Mouse (Mus musculus) spleen, postnatal 4 days (tissue): ENCODE measurements around the gene Tbc1d2.
"Not testable (repeated sequence)": the region's sequence is repeated elsewhere in the genome, so short reads cannot be mapped to it uniquely, and the experiment has no call there.

Experiments
- DNase-seq, 2 experiments: peaks; one replicate each; pipeline ENCODE4 v3.0.0; 2022; ENCODE audit warnings: low spot score in 2 of 2

The Tbc1d2 gene

DNA sequence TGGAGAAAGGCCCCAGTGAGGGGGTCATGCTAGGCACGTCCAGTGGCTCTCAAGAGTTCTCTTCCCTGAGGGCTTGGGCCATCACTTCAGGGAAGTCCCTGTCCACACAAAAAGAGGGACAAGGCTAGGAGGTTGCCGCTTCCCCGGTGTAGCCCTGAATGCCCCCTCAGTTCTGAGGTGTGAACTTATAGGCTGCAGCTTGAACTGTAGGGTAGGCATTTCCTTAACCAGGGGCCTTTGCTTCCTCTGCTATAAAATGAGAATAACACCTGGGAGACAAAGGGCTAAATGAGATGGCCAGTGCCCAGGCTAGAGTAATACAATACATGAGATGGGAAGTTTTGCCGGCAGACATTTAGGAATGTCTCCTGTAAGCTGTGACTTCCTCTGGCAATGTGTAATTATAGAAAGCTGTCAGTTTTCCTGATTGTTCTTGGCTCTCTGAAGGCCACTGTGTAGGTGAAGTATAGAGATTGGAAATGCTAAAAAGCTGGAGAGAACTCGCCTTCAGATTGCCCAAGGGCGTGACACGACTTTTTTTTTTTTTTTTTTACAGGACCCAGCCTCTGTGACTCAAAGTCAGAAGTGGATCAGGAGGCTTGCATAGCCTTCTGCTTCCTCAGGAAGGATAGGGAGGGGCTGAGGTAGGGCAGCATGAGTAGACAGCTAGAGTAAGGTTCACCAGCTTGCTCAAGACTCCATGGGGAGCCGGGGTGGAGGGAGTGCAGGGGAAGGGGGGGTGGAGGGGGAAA is 6.9 kb downstream of the Tbc1d2 start:
- no peak for DNase-seq

DNA sequence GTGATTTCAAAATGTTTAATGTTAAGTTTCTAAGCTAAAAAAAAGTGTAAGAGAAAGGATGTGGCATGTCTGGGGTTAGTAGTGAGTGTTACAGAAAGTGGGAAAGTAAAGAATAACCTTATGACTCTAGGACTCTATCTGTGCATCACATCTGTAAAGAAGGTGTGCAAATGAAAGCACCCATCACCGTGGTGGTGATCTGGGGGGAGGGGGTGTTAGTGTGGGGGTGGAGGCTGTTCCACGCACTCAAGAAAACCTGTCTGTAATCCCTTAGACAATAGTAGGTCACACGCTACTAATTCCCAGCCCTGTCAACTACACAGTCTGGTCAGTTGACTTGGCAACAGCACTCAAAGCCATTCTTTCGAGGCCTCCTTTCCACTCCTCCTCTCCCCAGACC is 8.7 kb downstream of the Tbc1d2 start:
- no peak for DNase-seq

DNA sequence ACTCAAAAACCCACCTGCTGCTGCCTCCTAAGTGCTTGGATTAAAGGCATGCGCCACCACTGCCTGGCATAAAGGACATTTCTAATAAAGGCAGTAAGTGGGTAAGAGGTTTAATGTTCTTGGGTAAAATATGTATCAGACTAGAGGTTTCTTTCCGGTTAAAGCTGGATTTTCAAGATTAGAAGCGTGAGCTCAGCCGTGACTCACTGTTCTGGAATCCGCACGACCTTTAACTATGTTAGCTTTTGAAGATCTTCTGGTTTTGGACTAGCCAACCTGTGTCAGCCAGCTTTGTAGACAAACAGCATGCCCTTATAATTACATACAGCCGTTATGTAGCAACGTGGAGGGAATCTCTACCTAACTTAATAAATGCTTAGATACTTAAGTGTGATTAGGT is 10.1 kb downstream of the Tbc1d2 start:
- no peak for DNase-seq

DNA sequence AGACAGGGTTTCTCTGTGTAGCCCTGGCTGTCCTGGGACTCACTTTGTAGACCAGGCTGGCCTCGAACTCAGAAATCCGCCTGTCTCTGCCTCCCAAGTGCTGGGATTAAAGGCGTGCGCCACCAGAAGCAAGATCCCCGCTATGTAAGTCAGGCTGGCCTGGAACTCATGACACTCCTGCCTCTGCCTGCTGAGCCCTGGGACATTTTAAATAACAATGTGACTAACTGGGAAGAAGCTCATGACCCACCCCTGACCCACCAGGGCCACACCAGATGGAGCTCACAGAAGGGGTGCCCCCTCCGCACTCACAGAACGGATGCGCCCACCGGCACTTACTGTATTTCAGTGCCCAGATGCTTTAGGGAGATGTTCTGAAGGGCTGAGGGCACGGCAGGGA is 12.8 kb downstream of the Tbc1d2 start:
- not testable (repeated sequence) for DNase-seq

DNA sequence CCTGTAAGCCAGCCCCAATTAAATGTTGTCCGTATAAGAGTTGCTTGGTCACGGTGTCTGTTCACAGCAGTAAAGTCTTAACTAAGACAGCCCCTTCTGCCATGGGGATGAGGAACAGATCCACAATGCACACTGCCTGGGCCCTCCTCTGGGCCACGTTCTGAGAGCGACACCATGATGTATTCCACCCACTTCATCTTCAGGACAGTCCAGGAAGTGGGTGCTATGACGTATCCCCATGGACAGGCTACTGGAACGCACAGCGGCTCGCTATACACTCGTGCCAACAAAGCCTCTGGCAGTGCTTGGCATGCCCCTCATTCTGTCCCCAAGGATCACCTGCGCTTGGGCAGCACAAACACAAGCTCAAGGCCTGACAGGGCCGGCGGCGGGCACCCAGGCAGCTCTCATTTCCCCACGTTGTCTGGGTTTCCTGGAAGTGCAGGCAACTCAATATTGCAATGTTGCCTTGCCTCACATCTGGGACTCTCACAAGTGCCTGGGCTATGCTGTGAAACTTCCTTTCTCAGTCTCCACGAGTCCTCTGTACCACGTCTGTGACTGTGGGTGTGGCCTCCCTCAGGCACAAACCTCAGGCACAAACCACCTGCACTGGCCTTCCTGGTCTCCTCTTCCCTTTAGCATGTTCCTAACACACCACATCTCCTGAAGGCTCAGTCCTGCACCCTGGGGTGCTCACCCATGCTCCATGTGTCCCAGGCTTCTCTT is 14.1 kb downstream of the Tbc1d2 start:
- no peak for DNase-seq

DNA sequence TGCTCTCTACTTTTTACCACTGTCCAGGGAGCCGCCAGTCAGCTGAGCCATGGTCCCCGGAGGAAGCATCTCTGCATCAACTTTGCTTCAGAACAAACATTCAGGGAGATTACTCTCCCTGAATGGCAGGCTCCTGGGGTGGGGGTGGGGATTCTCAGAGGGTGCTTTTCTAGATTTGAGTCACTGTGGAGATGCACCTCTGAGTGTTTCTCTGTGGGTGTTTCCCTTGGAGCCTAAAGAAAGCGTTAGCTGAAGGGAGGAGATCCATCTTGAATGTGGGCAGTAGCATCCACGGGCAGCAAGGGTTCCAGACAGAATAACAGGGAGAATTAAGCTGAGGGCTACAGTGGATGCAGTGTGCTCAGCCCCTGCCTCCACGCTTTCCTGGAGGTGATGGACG is 15.1 kb downstream of the Tbc1d2 start:
- no peak for DNase-seq

DNA sequence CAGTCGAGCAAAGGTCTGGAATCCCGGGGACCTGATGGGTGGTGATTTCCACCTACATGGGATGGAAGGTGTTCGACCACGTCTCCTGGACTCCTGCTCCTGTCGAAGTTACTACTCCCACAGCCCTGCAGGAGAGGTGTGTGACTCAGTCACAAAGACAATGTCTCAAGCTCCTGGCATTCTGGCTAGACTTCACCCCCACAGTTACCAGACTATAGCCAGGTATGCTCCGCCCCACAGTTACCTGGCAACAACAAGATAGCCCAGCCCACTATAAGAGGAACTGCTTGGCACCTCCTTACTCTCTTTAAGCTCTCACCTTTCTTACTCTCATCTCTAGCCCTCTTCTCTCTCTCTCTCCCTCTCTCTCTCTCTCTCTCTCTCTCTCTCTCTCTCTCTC is 16.4 kb downstream of the Tbc1d2 start:
- not testable (repeated sequence) for DNase-seq

DNA sequence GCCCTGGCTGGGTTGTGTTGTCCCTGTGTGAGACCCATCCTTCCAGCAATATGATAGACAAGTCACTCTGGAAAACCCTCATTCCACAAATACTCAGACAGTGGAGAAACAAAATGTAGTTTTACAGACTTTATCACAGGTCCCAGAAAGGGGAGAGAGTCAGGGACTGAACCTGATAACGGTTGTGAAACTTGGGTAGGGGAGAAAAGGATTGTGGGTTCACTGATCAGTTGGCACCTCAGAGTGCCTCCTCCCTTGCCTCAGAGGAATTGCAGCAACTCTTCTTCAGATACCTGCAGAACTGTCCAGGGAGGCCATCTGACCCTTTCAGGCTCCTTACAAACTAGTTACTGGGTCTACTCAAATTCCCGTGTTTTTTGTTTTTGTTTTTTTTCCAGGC is 17.5 kb downstream of the Tbc1d2 start:
- DNase-seq, result no peak

DNA sequence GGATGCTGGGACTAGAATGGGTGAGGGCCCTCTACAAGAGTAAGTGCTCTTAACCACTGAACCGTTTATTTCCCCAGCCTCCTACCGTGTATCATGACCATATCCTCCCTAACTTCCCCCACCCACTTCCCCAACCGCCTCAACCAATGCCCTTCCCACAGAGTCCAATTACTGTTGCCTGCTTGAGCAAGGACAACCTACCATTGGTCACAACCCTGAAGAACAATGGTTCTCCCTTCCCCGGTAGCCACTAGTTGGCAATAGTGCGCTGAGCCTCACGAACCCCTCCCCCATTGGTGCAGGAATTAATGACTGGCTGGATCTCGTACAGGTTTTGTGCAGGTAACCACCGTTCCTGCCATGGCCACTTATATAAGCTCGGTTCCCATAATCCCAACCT is 19.6 kb downstream of the Tbc1d2 start:
- DNase-seq, result peak; percentile 56 to 79

DNA sequence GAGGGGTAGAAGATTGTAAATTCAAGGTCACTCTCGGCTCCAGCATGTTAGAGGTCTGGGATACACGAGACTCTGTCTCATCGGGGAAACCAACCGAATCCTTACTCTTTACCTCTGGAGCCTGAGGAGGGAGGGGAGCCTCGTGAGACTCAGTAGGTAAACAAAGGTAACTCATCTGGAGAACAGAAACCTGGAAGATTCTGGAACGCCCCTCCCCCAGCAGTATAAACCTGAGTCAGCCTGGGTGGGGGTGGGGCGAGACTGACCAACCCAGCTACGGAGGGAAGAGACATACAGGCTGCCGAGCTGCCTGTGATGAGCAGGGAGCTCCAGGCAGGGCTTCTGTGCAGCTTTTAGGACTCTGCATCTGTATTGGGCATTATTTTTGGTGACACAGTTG is 21.1 kb downstream of the Tbc1d2 start:
- DNase-seq, result no peak

DNA sequence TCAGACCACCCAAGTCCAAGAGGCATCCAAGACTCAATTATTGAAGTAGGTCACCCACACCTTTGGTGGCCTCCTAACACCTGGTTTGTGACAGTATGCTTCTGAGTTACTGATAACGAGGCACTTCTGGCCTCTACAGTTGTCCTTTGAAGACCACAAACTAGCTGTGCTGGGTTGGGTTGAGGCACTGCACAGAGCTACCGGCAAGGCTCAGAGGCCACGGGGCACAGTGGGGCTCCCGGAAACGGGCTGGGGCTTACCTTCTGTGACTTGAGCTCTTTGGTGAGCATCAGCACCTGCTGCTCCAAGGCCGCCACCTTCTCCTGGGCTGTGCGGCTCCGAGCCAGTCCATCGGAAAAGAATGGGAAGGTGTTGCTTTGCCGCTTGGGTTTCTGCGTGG is 21.9 kb downstream of the Tbc1d2 start:
- DNase-seq, result no peak

DNA sequence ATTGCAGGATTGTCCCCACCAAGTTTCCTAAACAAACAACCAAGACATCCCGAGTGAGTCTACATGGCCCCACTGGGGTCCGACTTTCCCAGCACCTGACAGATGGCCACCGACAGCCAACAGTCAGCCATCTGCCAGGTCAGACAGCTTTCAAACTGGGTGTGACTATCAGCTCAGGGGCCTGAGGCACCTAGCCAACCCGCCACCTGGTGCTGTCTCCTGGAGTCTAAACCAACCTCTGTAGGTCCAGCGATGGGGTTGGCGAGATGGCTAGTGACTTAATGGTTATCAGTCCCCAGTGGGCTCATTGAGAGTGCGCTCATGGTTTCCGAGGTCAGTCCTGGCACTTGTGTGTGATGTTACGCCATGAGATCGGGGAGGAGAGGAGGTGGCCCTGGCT is 24.9 kb downstream of the Tbc1d2 start:
- DNase-seq, result no peak

DNA sequence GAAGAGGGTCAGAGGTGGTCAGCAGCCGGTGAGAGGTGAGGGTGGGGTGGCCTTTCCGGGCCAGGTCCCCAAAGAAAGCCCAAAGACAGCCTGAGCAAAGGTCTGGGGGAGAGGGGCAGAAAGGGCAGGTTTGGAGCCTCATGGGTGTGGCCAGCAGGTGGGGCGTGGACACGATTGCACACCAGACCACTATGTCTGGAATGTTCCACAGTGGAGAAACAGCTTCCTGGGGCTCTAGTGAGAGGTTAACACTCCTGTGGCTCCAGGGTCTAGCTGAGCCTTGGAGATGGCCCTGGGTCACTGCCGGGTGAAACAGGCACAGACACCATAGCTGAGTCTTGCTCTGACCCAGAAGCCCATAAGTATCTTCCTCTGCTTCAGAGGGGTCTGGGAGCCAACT is 27.0 kb downstream of the Tbc1d2 start:
- no peak for DNase-seq

DNA sequence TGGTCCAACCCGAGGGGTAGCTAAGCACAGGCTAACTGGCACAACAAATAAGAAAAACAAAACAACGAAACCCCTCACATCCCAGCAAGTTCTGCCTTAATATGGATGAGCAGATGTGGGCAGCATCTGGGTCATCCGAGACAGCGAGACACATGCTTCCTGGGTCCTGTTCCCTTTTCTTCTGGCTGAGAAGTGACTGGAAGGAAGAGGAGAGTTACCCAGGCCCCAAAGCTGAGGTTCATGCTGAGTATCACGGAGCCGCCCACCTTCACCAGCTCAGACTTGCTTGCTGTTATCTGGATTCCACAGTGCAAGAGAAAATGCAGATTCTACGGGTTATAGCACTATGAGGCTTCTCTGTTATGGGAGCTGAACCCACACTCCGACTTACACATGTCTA is 29.1 kb downstream of the Tbc1d2 start:
- DNase-seq, result no peak

DNA sequence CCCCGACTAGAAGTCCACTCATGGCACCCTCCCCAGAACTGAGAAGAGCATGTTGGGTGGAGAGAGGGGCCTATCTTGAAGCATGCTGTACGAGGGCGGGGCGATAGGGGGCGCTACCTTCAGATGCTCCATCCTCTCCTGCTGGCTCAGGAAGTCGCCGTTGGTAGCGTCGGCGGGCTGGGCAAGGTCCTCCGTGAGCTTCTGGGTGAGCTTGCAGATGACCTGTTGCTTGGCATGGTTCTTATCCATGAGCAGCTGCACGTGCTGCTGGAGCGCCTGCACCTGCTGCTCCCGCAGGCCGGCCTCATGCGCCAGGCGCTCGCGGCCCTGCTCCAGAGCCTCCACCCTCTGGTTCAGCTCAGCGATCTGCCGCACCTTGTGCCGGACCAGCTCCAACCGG is 29.7 kb downstream of the Tbc1d2 start:
- peak in 1 of 2 experiments; percentile 47 for DNase-seq

DNA sequence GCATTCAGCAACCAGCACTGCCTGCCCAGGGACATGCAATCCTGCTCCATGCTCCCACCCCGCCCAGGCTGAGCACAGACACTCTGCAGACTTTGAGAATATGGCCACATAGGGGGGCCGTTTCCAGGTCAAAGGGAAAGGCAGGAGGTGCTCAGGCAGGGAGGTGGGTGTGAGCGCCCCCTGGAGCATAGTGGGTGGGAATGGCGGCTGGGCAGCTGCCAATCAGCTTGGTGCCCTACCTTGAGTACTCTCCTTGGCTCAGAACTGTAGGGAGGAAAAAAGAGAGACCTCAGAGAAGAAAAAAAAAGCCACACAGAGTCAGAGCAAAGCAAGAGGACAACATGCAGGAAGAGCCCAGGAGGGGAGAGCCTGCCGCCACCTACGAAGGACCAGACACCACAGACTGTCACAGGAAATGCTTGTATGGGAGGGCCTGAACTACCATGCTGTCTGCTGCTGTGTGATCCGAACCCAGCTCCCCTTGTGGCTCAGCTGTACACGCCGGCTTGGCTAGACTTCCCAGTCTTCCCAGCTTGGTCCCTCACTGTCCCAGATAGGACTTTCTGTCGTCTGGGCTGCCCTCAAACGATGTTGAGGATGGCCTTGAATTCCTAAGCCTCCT is 31.7 kb downstream of the Tbc1d2 start:
- no peak for DNase-seq

DNA sequence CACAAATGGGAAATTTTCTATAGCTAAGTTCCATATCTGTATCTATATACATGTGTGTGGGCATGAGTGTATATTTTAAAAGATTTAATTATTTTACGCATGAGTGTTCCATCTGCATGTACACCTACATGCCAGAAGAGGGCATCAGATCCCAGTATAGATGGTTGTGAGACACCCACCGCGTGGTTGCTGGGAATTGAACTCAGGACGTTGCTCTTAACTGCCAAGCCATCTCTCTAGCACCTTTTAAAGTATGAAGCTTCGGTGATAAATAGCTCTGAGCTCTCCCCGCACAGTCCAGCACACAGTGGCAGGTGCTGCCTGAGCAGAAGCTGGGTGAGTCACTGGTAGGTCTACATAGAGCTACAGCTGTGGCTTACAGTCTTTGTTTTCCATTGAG is 32.6 kb downstream of the Tbc1d2 start:
- no peak for DNase-seq

DNA sequence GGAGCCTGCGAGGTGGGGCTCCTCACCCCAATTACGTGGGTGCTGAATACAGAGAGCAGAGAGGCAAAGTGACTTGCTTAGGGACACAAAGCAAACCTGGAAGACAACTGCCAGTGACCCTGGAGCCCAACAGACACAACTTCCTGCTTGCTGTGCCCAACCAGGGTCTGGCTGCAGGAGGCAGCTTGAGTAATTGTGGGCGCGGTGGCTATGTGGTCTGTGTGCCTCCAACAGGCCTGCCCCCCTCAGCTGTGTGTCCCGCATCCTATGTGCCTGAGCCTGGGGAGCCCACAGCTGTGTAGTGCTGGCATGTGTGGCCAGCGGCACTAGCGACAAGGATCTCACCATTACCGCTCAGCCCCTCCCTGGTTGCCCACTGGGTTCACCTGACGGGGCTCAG is 35.4 kb downstream of the Tbc1d2 start:
- peak in 1 of 2 experiments; percentile 39 for DNase-seq

DNA sequence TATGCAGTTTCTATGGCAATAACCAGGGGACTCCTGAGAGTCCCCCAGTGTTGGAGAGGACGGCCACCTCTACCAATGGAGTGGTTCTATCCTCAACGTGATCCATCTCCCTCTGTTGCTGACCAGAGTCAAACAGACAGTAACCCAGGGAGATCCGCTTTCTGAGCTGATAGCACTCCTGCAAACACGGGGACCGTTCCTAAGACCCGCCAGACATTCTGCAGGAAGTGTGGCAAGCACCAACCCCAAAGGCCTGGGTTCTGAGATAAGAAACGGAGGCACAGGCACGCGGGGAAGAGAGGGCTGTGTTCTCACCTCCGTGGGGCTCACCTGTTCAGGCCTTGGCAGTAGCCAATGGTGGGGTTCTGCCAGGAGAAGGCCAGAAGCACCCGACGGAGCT is 36.4 kb downstream of the Tbc1d2 start:
- DNase-seq, result no peak

DNA sequence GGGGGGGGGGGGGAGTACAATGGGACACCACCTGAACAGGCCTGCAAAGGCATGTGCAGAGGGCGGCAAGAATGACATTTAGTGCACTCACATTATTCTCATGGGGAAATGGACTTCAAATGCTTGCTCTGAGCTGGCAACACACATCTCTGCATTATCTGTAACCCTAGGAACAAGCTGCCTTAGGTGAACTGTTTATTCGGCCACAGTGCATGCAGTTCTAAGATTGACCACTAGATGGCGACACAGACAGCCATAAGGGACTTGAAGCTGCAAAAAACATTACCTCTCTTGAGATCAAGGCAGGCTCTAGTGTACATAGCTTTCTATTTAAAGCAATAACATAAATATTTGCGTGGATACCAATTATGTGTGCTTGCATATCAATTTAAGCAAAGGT is 38.8 kb downstream of the Tbc1d2 start:
- DNase-seq, result peak; percentile 81 to 94

DNA sequence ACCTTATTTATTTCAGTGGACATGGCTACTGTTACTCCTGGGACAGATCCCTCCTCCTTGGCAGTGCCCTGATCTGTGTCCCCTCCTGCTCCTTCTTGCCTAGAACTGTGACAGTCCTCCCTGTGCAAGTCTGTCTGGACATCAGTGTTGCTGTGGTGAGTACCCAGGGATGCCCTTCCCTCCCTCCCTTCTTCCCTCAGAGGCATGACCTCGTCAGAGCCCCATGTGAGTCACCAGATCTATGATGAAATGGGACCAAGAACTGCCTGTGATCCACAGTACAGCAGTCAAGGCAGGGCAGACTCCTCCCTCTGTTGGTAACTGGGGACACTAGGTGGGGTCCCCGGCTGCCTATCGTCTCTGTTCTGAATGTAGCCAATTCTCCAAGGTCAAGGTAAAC is 42.4 kb downstream of the Tbc1d2 start:
- no peak for DNase-seq

DNA sequence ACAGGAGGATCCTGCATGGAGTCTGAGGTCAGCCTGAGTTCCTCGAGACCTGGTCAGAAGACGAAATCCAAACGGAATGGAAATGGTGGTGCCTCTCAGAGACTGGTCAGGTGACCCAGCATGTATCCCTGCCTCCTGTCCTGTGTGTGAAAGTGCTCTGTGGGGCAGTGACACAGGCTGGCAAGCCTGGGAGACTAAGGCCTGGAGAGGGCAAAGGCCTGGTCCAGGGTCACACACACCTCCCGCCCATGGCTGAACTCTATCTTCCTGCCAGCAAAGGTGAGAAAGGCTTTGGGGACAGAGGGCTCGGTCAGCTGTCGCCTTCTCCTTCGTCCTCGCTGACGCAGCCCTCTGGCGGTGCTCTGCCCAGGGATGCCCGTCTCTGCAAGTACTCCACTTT is 44.6 kb downstream of the Tbc1d2 start:
- no peak for DNase-seq

DNA sequence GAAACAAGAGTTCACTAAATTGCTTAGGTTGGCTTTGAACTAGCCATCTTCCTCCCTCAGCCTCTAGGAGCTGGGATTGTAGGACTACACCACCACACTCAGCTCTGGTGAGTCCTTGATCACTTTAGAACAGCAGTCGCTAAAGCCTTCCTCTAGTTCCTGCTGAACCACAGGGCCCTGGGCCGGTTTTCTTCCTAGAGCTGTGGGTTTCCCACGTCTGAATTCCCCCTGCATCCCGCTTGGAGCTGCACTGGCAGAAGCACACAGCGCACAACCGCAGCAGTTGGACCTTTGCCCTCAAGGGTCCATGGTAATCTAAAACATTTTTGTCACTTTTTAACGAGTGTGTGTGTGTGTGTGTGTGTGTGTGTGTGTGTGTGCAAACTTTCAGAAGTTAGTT is 47.3 kb downstream of the Tbc1d2 start:
- no peak for DNase-seq
